Mouse (Mus musculus): ENCODE measurements around the gene 1190005I06Rik.

1190005I06Rik gene

DNA sequence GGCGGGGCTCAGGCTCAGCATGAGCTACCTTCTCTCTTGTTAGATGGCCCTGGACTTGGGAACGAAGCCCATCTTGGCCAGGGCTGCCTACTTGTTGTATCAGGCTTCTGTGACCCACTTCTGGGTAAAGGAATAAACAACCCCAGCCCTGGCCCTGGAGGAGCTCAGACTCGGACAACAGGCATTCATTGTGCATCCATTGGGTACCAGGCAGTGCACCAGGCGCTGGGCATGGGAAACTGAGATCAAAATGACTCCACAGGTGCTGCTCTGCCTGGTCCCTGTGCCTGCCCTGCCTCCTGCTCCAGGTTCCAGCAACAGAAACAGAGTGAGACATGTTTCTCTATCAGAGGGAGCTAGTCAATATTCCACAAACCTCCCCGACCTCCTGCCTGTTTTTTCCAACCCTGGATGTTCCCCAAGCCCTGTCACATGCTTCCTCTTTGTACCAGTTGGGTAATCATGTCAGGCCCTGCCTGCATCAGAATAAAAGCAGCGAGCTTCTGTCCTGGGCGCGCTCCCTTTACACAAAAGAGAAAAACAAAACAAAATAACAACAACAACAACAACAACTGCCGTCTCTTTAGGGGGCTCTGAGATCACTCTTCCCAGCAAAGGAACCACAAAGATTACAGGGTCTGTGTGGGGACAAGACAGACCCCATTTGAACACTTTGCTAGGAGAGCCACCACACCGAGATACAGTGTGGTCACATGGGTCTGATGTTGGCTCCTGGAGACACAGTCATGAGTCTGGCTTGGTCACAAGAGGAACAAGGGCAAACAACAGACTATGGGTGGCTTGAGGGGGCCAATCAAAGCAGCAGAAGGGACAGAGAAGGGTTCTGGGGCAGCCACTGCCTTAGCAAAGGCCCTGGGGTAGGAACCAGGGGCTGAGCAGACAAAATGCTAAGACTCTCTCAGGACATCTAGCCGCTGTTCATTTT, 27.9 kb downstream of the 1190005I06Rik start:
- DNase-seq: peak; percentile 62

DNA sequence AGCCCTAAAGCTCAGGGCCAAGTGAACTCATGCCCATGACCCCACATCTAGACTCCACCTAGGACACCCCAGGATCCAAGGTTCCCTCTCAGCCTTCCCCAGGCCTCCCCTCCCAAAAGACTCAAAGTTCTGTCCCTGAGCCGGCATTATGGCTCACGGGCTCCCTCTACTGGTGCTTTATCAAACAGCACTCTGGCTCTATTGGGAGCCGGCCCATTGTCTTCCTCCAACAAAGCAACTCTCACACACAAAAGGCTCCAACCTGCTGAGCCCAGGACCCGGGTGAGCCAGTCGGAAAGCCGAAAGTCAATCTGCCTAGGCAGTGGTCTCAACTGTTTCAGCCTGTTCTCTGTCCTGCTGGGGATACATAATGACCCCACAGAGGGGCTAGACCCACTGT, 29.3 kb downstream of the 1190005I06Rik start:
- peak; percentile 81 for DNase-seq

DNA sequence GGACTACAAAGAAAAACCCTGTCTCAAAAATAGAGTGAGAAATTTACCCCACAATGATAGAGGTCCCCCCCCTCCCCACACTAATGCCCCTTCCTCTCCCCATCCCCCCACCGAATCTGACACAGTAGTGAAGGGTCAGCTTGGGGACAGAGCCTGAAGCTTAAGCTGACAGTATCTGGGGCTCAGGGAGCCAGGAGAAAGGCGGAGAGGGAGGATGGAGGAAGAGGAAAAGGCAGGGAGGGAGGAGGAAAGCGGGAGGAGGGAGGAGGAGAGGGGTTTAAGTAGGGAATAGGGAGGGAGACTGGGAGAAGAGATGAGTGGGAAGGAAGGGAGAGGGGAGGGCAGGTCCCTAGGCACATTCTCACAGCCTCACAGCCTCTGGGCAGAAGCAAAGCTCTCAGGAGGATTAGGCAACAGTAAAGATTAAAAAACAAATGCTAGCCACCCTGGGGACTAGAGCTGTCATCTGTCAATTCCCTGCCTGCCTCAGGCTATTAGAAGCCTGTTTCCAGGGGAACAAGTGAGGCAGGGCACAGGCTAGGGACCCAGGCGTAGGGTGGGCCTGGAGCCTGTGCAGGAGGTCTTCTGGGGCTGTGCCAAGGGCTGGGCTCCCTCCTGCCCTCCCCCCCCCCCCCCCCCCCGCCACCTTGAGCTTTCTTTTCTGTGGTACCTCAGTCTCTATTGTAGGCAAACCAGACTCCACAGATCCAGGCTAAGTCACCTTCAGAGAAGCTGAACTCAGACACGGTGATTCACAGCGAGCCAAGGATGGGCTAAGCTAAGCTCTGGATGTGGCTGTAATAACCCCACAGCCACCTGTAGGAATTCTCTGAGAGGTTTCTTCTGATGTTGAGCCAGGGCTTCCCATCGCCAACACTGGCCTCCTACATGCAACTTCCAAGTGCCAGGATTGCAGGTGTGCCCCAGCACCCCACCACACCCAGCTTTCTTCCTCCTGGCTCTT, 30.5 kb downstream of the 1190005I06Rik start:
- DNase-seq: no peak

DNA sequence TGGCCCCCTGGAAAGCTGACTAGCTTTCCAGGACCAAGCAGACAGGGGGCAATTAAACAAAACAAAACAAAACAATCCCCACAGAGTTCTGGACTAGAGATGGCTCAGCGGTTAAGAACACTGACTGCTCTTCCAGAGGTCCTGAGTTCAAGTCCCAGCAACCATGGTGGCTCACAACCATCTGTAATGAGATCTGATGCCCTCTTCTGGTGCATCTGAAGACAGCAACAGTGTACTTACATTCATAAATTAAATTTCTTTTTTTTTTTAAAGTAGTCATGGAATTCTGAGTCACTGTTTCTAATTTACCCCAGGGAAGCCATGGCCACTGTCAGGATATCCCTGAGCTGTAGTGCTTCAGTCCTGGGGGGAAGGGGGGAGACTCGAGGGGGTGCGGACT, 32.9 kb downstream of the 1190005I06Rik start:
- no peak for DNase-seq

DNA sequence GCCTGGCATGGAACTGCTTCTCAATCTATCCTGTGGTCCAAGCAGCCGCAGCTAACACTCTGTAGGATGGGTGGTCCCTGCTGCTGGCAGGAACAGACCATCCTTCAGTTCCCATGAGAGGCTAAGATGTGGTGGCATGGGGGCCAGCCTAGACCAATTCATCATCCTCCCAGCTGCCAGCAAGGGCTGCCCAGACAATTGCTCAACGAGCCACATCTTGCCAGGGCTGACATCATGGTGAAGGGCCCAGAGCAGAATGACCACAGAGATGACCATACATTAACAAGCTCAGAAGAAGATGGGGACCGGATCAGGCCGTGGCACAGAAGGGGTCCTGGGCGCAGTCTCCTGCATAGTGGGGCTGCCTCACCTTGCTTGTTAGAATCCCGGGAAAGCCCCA, 36.6 kb downstream of the 1190005I06Rik start:
- no peak for DNase-seq

DNA sequence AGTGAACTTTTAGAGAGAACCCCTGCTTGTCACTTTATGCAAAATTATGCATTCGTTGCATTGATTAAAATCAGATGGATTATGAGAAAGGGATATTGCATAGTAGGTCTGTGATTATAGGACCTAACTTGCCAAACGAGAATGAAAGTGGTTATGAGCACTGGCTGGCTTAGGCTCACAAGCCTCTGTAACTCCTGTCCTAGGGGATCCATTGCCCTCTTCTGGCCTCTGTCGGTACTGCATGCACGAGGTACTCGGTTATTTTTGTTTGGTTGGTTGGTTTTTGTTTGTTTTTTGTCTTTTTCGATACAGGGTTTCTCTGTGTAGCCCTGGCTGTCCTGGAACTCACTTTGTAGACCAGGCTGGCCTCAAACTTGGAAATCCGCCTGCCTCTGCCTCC, 39.5 kb downstream of the 1190005I06Rik start:
- DNase-seq: peak; percentile 89

DNA sequence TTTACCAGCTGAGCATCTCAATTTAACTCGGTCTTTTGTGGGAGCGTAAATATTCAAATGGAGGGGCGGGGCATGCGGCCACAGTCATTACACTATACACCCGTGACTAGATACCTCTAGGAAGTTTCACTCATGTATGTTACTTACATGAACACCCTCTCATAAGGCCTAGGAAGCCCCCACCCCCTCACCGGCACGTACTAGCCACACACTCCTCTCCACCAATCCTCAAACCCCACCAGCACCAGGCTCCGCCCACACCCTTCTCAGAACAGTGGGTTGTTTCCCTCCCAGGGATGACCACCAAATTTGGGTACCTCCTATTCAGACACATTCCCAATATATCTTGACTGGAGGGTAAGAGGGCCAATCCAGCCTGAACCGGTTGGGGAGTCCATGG, 40.0 kb downstream of the 1190005I06Rik start:
- DNase-seq: no peak

DNA sequence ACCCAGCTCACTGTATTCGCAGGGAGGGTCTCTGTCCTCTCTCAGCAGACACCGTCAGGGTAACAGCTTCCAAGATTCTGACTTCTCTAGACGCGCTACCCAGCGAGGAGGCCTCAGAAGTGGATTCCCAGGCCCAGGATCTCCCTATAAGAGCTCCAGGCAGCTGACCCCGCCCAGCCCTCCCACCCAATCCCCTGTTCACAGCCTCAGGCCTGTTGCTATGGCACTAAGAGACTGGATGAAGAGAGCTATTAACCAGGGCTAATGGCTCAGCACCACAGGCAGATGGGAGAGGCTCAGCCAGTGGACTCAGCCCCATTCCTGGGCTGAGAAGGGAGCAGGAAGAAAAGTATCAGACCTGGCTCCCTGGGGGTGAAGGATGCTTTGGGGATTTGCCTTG, 44.8 kb downstream of the 1190005I06Rik start:
- no peak for DNase-seq

DNA sequence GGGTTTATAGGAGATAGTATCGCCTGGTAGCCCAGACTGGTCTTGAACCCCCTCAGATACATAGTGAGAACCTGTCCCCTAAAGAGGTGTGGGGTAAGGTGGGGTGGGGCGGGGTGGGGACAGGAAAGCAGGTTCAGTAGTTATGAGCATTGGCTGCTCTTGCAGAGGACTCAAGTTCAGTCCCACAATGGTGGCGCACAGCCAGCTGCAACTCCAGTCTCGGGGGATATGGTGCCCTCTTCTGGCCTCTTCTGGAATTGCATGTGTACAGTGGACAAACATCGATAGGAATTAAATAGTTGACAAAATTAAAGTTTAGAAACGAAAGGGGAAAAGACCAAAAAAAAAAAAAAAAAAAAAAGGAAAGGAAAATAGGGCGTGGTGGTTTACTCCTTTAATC, 47.9 kb downstream of the 1190005I06Rik start:
- DNase-seq: peak; percentile 94

DNA sequence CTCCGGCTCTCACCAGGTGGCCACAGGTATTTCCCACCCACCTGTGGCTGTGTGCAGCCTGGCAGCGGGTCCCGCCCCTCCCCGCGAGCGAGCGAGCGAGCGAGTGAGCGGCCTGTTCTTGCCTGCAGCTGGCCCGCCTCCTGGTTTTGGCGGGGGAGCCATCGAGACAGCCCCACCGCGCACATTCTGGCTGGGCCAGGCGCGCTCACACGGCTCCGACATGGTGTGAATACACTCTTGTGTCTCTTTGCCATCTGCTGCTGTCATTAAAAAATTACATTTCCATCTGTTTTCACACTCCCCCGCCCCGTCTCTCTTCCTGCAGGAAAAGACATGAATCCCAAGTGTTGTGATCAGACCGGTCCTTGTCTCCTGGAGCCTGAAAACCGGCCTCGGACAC, 48.9 kb downstream of the 1190005I06Rik start:
- no peak for DNase-seq

DNA sequence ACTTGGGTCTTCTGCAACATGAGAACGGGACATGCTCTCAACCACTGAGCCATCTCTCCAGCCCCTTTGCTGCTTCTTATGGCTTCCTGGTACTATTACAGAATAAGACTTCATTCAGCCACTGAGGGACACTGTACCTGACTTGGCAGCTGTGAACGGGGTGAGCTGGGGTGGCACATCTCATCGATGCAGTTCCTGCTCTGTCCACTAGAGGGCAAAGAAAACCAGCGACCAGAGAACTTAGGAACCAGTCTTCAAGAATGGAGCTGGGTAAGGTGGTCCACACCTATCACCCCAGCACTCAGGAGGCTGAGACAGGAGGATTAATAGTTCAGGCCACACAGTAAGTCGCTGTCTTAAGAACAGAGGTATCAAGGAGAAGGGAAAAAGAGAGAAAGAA, 51.5 kb downstream of the 1190005I06Rik start:
- peak; percentile 73 for DNase-seq

DNA sequence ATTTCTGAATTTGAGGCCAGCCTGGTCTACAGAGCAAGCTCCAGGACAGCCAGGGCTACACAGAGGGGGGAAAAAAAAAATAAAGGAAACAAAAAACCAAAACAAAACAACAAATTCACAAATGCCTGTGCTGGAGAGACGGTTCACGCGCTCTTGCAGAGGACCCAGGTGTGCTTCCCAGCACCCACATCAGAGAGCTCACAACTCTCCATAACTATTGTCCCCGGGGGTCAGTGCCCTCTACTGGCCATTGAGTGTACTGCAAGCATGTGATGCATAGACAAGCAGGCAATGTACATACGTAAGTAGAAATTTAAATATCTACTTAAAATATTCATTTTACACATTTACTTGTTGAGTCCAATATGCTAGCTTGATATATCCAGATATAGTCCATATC, 52.9 kb downstream of the 1190005I06Rik start:
- DNase-seq: no peak

DNA sequence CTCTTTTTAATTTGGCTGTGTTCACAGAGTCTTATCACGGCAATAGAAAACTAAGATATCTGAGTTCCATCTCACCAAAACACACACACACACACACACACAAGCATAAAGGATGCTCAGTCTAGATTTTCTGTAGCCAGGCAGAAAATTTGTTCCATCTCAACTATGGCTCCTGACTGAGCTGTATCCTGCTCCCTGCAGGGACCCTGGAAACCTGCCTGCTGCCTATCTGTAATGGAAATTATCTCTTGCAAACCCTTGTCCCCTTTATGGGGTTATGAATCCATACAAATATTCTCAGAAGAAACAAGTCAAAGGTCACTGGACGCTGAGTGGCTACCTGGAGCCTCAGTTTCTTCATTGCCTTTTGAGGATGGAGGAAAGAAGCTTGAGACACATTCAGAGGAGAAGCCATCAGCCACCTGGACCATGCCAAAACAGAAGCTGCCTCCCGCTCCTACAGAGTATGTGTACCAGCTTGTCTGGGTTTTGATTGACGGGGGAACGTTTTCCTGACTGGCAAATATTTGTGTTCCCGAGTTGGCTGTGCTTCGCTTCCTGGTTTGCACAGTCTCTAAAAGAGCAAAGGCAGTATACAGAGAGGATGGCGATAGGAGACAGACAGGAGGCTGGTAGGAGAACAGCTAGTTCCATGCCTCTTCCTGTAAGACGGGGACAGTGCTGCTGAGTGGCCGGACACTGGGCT, 55.7 kb downstream of the 1190005I06Rik start:
- peak; percentile 49 for DNase-seq

DNA sequence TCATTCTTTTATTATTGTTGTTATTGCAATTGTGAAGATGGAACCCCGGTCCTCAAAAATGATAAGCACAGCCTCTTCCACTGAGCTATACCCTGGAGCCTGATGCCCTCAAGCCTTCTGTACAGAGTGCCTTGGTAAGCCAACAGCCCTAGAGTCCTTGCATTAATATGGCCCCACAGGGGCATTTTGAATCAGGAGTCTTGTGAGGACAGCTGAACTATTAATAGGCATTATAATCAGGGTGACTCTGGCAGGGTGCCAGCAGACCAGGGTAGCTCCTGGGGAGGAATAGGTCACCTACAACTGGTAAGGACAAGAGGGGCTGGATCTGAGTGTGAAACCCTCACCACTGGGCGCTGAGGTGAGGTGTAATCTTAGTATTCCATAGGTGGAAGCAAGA, 57.5 kb downstream of the 1190005I06Rik start:
- no peak for DNase-seq

DNA sequence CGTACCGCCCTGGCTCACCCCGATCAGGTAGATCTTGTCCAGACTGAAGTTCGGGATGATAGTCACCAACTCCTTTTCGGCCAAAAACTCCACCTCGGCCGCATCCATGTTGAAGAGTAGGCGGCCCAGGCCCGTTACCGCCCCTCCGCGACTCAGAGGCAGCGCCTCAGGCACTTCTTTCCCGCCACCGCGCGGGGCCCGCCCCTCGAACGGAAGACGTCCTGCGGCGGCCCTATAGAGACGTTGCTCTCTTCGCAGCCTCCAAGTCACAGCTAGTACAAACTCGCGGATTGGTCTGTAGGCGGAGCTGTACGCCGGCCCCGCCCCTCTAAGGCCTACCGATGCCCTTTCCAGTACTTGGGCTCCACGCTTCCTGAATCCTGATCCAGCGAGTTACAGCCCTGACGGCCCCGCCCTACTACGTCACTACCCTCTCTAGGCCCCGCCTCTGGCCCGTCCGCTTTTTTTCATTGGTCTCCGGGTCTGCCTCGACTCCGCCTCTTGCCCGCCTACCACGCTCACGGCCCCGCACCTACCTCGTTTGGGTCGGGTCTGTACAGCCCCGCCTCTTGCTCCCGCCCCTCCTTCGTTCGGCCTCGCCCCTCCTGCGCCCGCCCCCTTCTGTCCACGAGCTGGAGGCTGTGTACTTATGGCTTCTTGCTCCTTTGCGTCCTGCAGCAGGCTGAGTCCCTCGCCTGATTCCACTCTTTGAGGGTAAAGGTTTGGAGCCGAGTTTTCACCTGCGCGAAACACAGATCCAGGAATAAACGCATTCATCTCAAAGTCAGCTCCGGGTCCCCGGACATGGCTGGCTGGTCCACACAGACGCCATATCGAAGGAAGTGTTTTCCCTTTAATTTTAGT, 58.3 kb downstream of the 1190005I06Rik start, which contains the start of gene Gins2:
Gene Gins2 (minus strand): TSS at position 397 of the 864 bp plus-strand sequence.
- DNase-seq: peak; percentile 100

DNA sequence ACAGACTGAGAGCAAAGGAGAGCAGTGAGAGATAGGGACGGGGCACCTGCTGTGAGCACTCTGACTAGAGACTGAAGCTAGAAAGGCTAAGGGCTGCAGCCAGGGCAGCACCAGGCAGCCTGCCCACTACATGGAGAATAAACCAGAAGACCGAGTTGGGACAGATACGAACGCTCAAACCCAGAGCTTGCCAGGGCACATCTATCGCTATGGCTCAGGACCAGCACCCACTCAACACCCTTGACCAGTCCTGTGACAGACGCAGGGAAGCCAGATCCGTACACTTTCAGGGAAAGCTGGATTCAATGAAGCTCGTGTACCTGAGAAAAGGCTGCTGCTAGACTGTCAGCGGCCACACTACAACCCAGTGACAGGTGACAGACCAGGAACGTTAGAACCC, 61.9 kb downstream of the 1190005I06Rik start:
- DNase-seq: no peak

DNA sequence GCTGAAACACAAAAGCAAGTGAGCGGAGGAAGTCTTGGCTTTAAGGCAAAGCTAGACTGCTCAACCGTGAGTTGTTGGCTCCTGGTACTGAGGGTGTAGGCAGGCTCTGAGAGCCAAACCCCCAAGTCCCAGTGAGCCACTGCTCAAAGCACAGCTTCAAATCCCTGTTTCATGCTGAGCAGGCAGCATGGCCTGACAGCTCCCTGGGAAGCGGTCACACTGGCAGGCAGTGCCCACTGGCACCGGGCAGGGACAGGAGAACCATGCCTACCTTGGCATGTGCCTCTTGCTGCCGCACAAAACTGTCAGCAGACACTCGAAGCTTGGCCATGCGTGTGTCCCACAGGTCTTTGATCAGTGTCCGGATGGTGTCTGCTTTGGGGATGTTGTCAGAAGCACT, 65.6 kb downstream of the 1190005I06Rik start:
- no peak for DNase-seq

DNA sequence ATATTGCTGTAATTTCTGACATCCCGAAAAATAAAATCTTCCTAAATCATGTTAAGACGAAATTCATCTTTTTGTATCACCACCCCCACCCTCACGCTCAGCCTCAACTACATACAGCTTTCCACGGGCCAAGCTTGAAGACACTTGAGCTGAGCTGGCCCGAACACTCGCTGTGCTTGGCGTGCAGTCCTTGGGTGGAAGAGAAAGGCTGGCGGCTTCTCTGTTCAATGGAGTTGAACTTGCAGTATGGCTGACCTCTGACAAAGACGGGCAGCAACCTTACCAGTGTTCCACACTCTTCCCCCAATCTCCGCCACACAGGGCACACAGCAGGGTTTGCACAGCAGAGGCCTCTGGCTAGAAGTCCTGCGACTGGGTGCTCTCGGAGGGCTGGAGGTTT, 66.1 kb downstream of the 1190005I06Rik start:
- DNase-seq: no peak

DNA sequence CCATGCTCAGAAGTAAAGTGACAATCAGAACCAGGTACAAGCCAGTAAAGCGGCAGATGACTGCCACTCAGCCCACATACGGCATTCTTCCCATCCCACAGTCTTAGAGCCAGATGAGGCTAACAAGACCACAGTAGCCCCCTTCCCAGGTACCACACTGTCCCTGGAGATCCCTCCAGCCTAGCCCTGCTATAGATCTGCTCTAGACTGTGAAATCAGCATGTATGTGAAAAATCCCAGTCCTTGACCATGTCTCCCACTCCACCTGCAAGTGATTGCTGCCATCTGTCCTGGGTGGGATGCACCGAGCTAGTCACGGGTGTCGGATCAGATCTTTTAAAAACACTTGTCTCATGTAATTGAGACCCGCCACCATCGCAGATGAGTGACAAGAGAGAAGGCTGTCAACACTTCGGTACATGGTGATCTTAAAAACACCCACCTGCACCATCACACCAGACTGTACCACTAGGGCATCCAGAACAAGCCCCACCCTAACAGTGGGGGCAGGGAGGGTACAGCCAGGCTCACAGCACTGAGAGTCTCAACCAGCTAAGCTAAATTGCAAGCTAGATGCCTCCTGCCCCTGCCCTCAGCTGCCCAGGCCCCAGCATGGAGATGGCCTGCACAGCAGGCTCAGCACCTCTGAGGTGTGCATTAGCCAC, 67.0 kb downstream of the 1190005I06Rik start:
- DNase-seq: no peak

DNA sequence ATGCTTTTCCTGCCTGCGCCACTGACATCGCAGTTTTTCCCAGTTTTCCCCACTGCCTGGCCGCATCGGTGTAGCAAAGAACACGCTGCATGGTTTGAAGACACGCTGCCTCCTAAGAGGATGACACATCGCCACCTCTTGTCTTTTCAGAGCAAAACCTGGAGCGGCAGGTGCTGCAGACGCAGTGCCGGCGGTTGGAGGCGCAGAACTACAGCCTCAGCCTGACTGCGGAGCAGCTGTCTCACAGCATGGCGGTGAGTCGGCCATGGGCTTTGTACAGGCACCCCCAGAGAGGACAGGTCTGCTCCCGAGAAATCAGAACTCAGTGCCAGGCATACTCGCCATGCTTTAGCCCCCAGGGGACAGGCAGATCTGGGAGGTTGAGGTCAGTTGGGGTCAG, 69.6 kb downstream of the 1190005I06Rik start:
- no peak for DNase-seq

DNA sequence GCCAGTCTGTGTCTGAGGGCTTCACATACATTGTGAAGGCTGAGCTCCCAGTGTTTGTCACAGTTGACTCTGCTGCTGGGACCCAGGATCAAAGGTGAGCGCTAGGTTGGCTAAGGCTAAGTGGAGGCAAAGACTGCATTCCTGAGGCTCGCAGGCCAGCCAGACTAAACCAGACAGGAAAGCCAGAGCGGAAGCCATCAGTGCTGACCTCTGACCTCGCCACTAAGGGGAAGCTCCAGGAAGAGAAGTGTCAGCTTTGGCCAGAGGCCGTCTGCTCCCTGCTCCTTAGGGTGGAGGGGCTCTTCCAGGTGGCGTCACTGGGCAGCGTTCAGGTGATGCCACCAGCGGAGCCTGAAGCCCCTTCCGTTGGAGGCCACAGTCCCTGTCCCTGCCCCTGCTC, 71.6 kb downstream of the 1190005I06Rik start:
- no peak for DNase-seq
